8 mouse cellular contexts compared by ENCODE assay signal in the genomic region with DNA sequence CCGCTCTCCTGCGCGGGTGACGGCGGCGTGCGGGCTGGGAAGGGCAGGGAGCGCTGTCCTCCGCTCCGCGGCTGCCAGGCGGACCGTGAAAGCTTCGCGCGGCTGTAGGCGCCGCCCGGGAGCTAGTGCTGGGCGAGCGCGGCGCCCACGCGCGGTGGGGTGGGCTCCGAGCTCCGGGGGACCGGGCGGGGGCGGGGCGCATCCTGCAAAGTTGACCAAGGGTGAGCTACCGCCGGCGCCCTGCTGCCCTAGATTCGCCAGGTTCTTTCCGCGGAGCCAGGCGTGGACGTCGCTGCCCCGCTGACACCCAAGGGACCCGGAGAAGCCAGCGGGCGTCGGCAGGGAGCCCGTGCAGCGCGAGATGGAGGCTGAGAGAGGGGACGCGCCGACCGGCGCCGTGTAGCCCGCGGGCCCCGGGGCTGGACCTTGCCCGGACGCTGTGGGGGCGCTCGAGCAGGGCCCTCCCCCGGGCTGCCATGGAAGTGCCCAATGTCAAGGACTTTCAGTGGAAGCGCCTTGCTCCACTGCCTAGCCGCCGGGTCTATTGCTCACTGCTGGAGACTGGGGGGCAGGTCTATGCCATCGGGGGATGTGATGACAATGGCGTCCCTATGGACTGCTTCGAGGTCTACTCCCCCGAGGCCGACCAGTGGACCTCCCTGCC. TPM values are rescaled to one million over a fixed set of nuclear protein-coding genes. Genes with fewer than 3 reads are reported as not detected.
A peak's percentile ranks its signal among the peaks of the same experiment; 100 is the strongest.
DNase-seq lines count a peak whose midpoint lies in the region; ATAC-seq and TF ChIP-seq lines count a peak whose summit lies in the region.

No protein-coding gene starts in this region.

- no peak; the same call in 1 of the 2 replicates for TF ChIP-seq CTCF in lung, postnatal 0 days (IDR thresholded peaks at IDR 0.05)

- H3K4me3 ChIP-seq in megakaryocyte, embryonic 14.5 days (replicated peaks) = peak overlapping the region; percentile 84
- H3K4me3 ChIP-seq in brown adipose tissue, adult 24 weeks (ENCODE audit: insufficient read depth, low read depth, low read length) = peak overlapping the region; percentile 58
- peak overlapping the region; percentile 52 for H3K4me3 ChIP-seq in lung, postnatal 0 days (ENCODE audit: low read depth, low read length)

- H3K27me3 ChIP-seq in megakaryocyte, embryonic 14.5 days (replicated peaks) = peaks cover 97% of the 10 kb centered on the region
- H3K27me3 ChIP-seq in lung, postnatal 0 days (replicated peaks; ENCODE audit: insufficient read depth, low read length) = 0 out of 2 replicates have a peak, but pooled peaks cover 3% of the 10 kb centered on the region

- H3K36me3 ChIP-seq in megakaryocyte, embryonic 14.5 days (replicated peaks; ENCODE audit: low read length) = no peaks in the 10 kb centered on the region
- no peaks in the 10 kb centered on the region for H3K36me3 ChIP-seq in lung, postnatal 0 days (ENCODE audit: insufficient read depth, low read length)

- peak overlapping the region; percentile 61 for H3K9ac ChIP-seq in lung, postnatal 0 days (replicated peaks; ENCODE audit: low read depth)

- H3K27ac ChIP-seq in brown adipose tissue, adult 24 weeks (replicated peaks; ENCODE audit: low read depth, low read length) = no peak overlapping the region
- peak overlapping the region; percentile 70 for H3K27ac ChIP-seq in lung, postnatal 0 days (ENCODE audit: low read length)

- peak; percentile 52 for DNase-seq in kidney, adult 9 months
- DNase-seq in lung, postnatal 0 days (ENCODE audit: low spot score) = peak; percentile 42
- DNase-seq in right cerebral cortex, postnatal 36 days (ENCODE audit: low spot score in 2 of 2) = peak; percentile 14 to 21
- no peak for DNase-seq in layer of hippocampus, adult 18-20 months (ENCODE audit: low spot score in 2 of 2)

- TF ChIP-seq EP300 in lung, postnatal 0 days (IDR thresholded peaks at IDR 0.05) = no peak

- H3K9me3 ChIP-seq in megakaryocyte, embryonic 14.5 days = no peaks in the 10 kb centered on the region
- H3K9me3 ChIP-seq in lung, postnatal 0 days (ENCODE audit: low read length) = no peaks in the 10 kb centered on the region

- peak overlapping the region; percentile 98 for H3K4me2 ChIP-seq in lung, postnatal 0 days (replicated peaks; ENCODE audit: low read depth, low read length)

- no peak for ATAC-seq in megakaryocyte, adult 5-6 weeks (ENCODE audit: poor library complexity, severe bottlenecking)
- ATAC-seq in granulocyte monocyte progenitor cell, adult 5-6 weeks (replicated peaks; ENCODE audit: poor library complexity, severe bottlenecking) = peak; percentile 37
- ATAC-seq in lung, postnatal 0 days = peak; percentile 59

- 5% methylated on average over 57 of the region's 71 CpGs for whole genome bisulfite sequencing in lung, postnatal 0 days

- peaks cover 21% of the 10 kb centered on the region for H3K4me1 ChIP-seq in megakaryocyte, embryonic 14.5 days
- H3K4me1 ChIP-seq in brown adipose tissue, adult 24 weeks (ENCODE audit: control insufficient read depth, insufficient read depth, insufficient read length, low read length) = no peaks in the 10 kb centered on the region
- peaks cover 10% of the 10 kb centered on the region; the same call in 1 of the 2 replicates for H3K4me1 ChIP-seq in lung, postnatal 0 days (ENCODE audit: insufficient read depth, low read depth, low read length)

RNA-seq across cellular contexts. Expression of gene Klhdc8a, which starts 0.5 kb away (rescaled TPM):
- not detected in 2 replicates for polyA plus RNA-seq in megakaryocyte, embryonic 14.5 days (2012; ENCODE audit: insufficient read depth, low replicate concordance)
- not detected in 2 replicates for total RNA-seq in megakaryocyte, adult 5-6 weeks (2015)
- total RNA-seq in megakaryocyte, adult 5-6 weeks (2017) = not detected in 2 replicates
- polyA plus RNA-seq in brown adipose tissue, adult 24 weeks (2012; ENCODE audit: insufficient read depth, insufficient read length, missing spikeins) = not detected in 2 replicates
- total RNA-seq in granulocyte monocyte progenitor cell, adult 5-6 weeks (2014; fragmentation: Nextera tagmentation) = not detected in 2 replicates
- not detected in 2 replicates for total RNA-seq in granulocyte monocyte progenitor cell, adult 5-6 weeks (2017)
- polyA plus RNA-seq in lung, postnatal 0 days (2015; fragmentation: Nextera tagmentation; extraction: Ambion mirVana) = 4.1 and 4.4 TPM in 2 replicates
- total RNA-seq in layer of hippocampus, adult 18-20 months (2021) = 1 to 10 TPM; 4.3 to 5.3 TPM

RNA-seq across cellular contexts. Expression of gene Nuak2, which starts 17.0 kb away (rescaled TPM):
- polyA plus RNA-seq in megakaryocyte, embryonic 14.5 days (2012; ENCODE audit: insufficient read depth, low replicate concordance) = 1.3 and 1.7 TPM in 2 replicates
- total RNA-seq in megakaryocyte, adult 5-6 weeks (2015) = 23.9 and 24.2 TPM in 2 replicates
- 14.3 and 16.7 TPM in 2 replicates for total RNA-seq in megakaryocyte, adult 5-6 weeks (2017)
- 0.50 and 0.87 TPM in 2 replicates for polyA plus RNA-seq in brown adipose tissue, adult 24 weeks (2012; ENCODE audit: insufficient read depth, insufficient read length, missing spikeins)
- 37.2 and 40.4 TPM in 2 replicates for total RNA-seq in granulocyte monocyte progenitor cell, adult 5-6 weeks (2014; fragmentation: Nextera tagmentation)
- total RNA-seq in granulocyte monocyte progenitor cell, adult 5-6 weeks (2017) = 19.3 and 21.7 TPM in 2 replicates
- polyA plus RNA-seq in lung, postnatal 0 days (2015; fragmentation: Nextera tagmentation; extraction: Ambion mirVana) = 11.9 and 12.1 TPM in 2 replicates
- 1 to 10 TPM; 1.6 to 1.9 TPM for total RNA-seq in layer of hippocampus, adult 18-20 months (2021)

Comparison
In these comparisons a context has a peak if more than half of its experiments do, and no peak if none do; other contexts are left out.
1. DNase-seq: peak in kidney, adult 9 months (single experiment), lung, postnatal 0 days (single experiment) and right cerebral cortex, postnatal 36 days (2 of 2); none in layer of hippocampus, adult 18-20 months (0 of 2).
2. RNA of gene Klhdc8a, which starts 0.5 kb away (total RNA-seq): 4.3 to 5.3 TPM in layer of hippocampus, adult 18-20 months; not detected in megakaryocyte, adult 5-6 weeks and not detected in granulocyte monocyte progenitor cell, adult 5-6 weeks; every median in the first group is over 4 times any median in the second.
3. RNA of gene Nuak2, which starts 17.0 kb away (total RNA-seq): 19.3 to 40.4 TPM in granulocyte monocyte progenitor cell, adult 5-6 weeks and 14.3 to 24.2 TPM in megakaryocyte, adult 5-6 weeks; 1.6 to 1.9 TPM in layer of hippocampus, adult 18-20 months; every median in the first group is over 4 times any median in the second.
4. Peak in every context shown above with its lines, with median percentiles within 50 percentile points of each other: H3K4me3 ChIP-seq.